Mouse (Mus musculus): ENCODE measurements around the gene Ptpro. TPM values are rescaled to one million over a fixed set of nuclear protein-coding genes. Genes with fewer than 3 reads are reported as not detected.
A peak's percentile ranks its signal among the peaks of the same experiment; 100 is the strongest.

The Ptpro gene
- polyA plus RNA-seq, 1 experiment: 11.3 TPM

DNA sequence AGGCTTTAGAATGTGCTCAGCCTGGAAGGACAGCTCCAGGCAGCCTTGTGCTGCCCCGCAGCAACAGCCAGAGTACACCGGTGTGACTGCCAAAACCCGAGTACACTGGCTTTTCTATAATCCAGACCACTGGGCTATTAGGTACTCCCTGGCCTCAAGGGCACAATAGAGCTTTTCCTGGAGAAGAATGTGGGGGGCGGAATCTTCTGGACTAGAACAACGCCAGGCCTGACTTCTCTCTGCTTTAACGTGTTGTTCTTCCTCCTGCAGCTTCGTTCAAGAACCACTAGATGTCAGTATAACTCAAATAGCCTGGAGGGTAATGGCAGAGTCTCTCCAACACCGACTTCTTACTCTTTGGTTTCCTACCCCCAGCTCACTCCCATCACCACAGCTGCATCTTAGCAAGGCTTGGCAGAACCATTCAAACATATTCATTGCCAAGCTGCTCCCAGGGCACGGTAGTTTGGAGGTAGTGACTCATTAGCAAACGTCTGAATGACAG, 203.5 kb downstream of the Ptpro start:
- TF ChIP-seq POLR2A (IDR thresholded peaks at IDR 0.05; ENCODE audit: borderline replicate concordance, control insufficient read depth, low read depth, low read length): no peak
- TF ChIP-seq CTCF (IDR thresholded peaks at IDR 0.05; ENCODE audit: control insufficient read depth, insufficient read depth, low read length): peak; percentile 53
- H3K4me3 ChIP-seq (replicated peaks; ENCODE audit: control insufficient read depth, low read depth, low read length): no peak overlapping the region
- H3K27ac ChIP-seq (ENCODE audit: control insufficient read depth, insufficient read depth, low read depth, low read length, poor library complexity): no peak overlapping the region
- no peaks in the 10 kb centered on the region for H3K4me1 ChIP-seq (ENCODE audit: control insufficient read depth, insufficient read depth, low read length)
- 23% methylated on average over 10 of the region's 10 CpGs for WGBS

DNA sequence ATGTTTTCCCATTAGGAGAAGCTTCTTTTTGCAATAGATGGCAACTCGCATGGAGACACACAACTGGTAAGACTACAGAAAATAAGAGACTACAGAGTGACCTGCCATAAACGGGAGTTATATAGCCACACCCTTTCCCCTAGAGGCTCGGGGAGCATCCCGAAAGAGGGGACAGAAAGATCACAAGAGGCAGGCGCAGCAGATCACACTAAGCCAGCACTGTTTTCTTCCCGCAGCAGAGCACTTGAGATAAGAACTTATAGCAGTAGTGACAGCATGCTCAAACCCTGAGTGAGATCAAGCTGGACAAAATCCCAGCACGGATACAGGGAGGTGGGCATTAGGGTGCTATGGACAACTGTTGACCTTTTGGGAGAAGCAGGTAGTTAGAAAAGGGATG, 203.9 kb downstream of the Ptpro start:
- TF ChIP-seq POLR2A (IDR thresholded peaks at IDR 0.05; ENCODE audit: borderline replicate concordance, control insufficient read depth, low read depth, low read length) (no peak), CTCF (IDR thresholded peaks at IDR 0.05; ENCODE audit: control insufficient read depth, insufficient read depth, low read length) (no peak)
- Histone ChIP-seq H3K4me1 (ENCODE audit: control insufficient read depth, insufficient read depth, low read length) (no peaks in the 10 kb centered on the region), H3K27ac (ENCODE audit: control insufficient read depth, insufficient read depth, low read depth, low read length, poor library complexity) (no peak overlapping the region), H3K4me3 (replicated peaks; ENCODE audit: control insufficient read depth, low read depth, low read length) (no peak overlapping the region)
- 69% methylated on average over 7 of the region's 7 CpGs for WGBS

DNA sequence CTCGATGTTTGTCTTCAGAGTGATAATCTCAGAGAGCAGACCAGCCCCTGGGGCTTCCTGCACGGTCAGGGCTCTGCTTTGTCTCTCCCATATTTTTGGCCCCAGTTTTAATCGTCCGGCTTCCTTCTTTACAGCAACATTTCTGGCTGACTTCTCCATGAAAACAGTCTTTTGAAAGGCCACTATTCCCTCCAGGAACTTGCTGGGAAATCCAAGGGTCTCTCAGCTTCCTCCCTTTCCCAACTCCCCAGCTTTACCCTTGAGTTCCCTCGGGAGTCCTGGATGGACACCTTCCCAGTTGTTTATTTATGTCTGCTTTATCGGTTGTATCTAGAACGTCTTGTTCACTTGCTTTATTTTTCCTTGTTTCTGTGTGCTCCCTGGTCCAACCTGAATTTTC, 205.1 kb downstream of the Ptpro start:
- TF ChIP-seq POLR2A (IDR thresholded peaks at IDR 0.05; ENCODE audit: borderline replicate concordance, control insufficient read depth, low read depth, low read length) (no peak), CTCF (IDR thresholded peaks at IDR 0.05; ENCODE audit: control insufficient read depth, insufficient read depth, low read length) (no peak)

DNA sequence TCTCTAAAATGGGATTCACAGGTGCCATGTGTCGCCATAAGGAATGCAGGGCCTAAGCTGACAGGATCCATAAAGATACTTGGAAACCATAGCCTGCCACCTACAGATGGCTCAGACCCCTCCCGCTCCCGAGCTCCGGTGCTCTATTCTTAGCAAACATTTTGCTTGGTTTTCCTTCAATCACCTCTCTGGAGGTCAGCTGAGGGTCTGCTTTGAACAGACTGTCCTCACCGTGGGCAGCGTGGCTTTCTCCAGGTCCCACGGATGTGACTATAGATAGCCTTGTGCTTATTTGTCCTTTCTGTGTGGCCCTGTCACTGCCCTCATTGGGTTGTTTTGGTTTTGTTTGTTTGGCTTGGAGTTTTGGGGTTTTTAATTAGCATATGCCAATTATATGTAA, 206.0 kb downstream of the Ptpro start:
- Histone ChIP-seq H3K27ac (ENCODE audit: control insufficient read depth, insufficient read depth, low read depth, low read length, poor library complexity) (no peak overlapping the region), H3K4me1 (ENCODE audit: control insufficient read depth, insufficient read depth, low read length) (no peaks in the 10 kb centered on the region), H3K4me3 (replicated peaks; ENCODE audit: control insufficient read depth, low read depth, low read length) (no peak overlapping the region)
- TF ChIP-seq CTCF (IDR thresholded peaks at IDR 0.05; ENCODE audit: control insufficient read depth, insufficient read depth, low read length) (no peak), POLR2A (IDR thresholded peaks at IDR 0.05; ENCODE audit: borderline replicate concordance, control insufficient read depth, low read depth, low read length) (no peak)
- WGBS: 81% methylated on average over 7 of the region's 7 CpGs

More for the DNA sequence above, 205.1 kb downstream of the Ptpro start:
- 57% methylated on average over 7 of the region's 7 CpGs for WGBS
- H3K27ac ChIP-seq (ENCODE audit: control insufficient read depth, insufficient read depth, low read depth, low read length, poor library complexity): no peak overlapping the region
- no peak overlapping the region for H3K4me3 ChIP-seq (replicated peaks; ENCODE audit: control insufficient read depth, low read depth, low read length)
- no peaks in the 10 kb centered on the region for H3K4me1 ChIP-seq (ENCODE audit: control insufficient read depth, insufficient read depth, low read length)

DNA sequence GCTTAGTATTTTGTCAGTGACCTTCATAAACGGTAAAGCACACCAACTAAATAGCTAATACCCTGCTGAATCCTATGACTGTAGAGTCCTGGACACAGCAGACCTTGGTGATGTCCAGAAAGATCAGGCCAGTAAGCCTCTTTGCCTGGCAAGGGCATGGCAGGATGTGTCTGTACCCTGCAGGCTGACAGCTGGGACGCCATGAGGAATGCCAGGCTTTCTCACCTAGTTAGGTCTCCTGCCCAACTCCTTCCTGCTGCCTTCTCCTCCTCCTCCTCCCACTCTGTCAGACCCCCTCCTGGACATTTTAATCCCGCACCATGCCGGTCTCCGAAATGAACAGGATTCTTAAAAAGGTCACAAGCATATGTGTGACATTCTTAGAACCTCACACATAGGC, 211.7 kb downstream of the Ptpro start:
- Histone ChIP-seq H3K4me3 (replicated peaks; ENCODE audit: control insufficient read depth, low read depth, low read length) (no peak overlapping the region), H3K4me1 (ENCODE audit: control insufficient read depth, insufficient read depth, low read length) (no peaks in the 10 kb centered on the region), H3K27ac (ENCODE audit: control insufficient read depth, insufficient read depth, low read depth, low read length, poor library complexity) (no peak overlapping the region)
- WGBS: 84% methylated on average over 5 of the region's 5 CpGs
- no peak for TF ChIP-seq POLR2A (IDR thresholded peaks at IDR 0.05; ENCODE audit: borderline replicate concordance, control insufficient read depth, low read depth, low read length)
- TF ChIP-seq CTCF (IDR thresholded peaks at IDR 0.05; ENCODE audit: control insufficient read depth, insufficient read depth, low read length): no peak

DNA sequence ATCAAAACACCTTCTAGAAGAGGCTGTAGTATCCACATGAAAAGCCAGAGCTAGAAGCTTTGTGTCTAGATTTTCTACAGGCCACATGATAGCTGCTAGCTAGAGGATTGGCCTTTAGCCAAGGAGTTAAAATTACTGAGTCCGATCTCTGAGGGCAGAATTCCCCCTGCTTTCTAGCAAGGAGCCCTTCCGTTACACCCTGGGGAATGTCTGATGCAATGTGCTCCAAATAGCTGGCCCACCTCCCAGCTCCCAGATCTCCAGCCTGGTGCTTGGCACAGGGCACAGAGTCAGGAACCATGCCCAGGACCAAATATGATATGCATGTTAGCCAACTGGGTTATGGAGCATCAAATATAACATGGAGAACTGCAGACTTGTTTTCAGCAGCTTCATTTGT, 213.1 kb downstream of the Ptpro start:
- Histone ChIP-seq H3K4me3 (replicated peaks; ENCODE audit: control insufficient read depth, low read depth, low read length) (no peak overlapping the region), H3K4me1 (ENCODE audit: control insufficient read depth, insufficient read depth, low read length) (no peaks in the 10 kb centered on the region), H3K27ac (ENCODE audit: control insufficient read depth, insufficient read depth, low read depth, low read length, poor library complexity) (no peak overlapping the region)
- TF ChIP-seq POLR2A (IDR thresholded peaks at IDR 0.05; ENCODE audit: borderline replicate concordance, control insufficient read depth, low read depth, low read length) (no peak), CTCF (IDR thresholded peaks at IDR 0.05; ENCODE audit: control insufficient read depth, insufficient read depth, low read length) (no peak)
- 51% methylated on average over 2 of the region's 2 CpGs for WGBS

DNA sequence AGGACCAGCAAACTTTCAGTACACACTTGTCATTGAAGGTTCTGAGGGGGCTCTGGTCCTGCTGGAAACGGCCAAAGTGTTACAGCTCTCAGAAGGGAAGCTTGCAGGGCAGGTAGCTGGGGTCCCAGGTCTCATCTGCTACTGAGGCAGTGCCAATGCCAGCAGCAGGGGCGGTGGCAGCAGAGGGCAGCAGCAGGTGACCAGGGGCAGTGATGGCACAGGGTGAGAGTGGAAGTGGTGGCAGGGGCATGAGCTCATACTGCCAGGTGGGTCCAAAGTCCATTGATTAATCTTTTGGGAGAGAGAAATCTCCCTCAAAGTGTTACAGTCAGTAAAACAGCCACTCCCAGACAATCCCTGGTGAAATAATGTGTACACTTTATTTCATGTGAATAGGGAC, 214.1 kb downstream of the Ptpro start:
- no peak overlapping the region for H3K4me3 ChIP-seq (replicated peaks; ENCODE audit: control insufficient read depth, low read depth, low read length)
- no peaks in the 10 kb centered on the region; the same call in 1 of the 2 replicates for H3K4me1 ChIP-seq (ENCODE audit: control insufficient read depth, insufficient read depth, low read length)
- WGBS: 79% methylated on average over 2 of the region's 2 CpGs
- TF ChIP-seq CTCF (IDR thresholded peaks at IDR 0.05; ENCODE audit: control insufficient read depth, insufficient read depth, low read length): no peak
- TF ChIP-seq POLR2A (IDR thresholded peaks at IDR 0.05; ENCODE audit: borderline replicate concordance, control insufficient read depth, low read depth, low read length): no peak
- no peak overlapping the region for H3K27ac ChIP-seq (ENCODE audit: control insufficient read depth, insufficient read depth, low read depth, low read length, poor library complexity)

DNA sequence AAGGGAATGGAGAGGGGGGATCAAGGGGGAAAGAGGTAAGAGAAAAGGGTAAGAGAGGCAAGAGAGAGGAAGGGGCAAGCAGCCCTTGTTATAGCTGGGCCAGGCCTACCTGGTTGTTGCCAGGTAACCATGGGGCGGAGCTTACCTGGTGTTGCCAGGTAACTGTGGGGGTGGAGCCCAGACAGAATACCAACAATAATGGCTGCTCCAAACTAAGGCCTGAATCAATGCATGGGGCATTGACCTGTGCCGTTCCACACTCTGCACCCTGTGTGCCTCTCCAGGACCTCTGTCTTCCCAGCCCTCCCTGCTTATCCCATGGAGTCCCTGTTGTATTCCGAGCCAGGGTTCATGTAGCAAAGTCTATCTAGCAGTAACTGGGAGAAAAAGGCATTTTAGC, 215.6 kb downstream of the Ptpro start:
- Histone ChIP-seq H3K4me3 (replicated peaks; ENCODE audit: control insufficient read depth, low read depth, low read length) (no peak overlapping the region), H3K27ac (ENCODE audit: control insufficient read depth, insufficient read depth, low read depth, low read length, poor library complexity) (no peak overlapping the region), H3K4me1 (ENCODE audit: control insufficient read depth, insufficient read depth, low read length) (peaks cover 6% of the 10 kb centered on the region)
- TF ChIP-seq CTCF (IDR thresholded peaks at IDR 0.05; ENCODE audit: control insufficient read depth, insufficient read depth, low read length) (no peak), POLR2A (IDR thresholded peaks at IDR 0.05; ENCODE audit: borderline replicate concordance, control insufficient read depth, low read depth, low read length) (no peak)
- 85% methylated on average over 3 of the region's 3 CpGs for WGBS

DNA sequence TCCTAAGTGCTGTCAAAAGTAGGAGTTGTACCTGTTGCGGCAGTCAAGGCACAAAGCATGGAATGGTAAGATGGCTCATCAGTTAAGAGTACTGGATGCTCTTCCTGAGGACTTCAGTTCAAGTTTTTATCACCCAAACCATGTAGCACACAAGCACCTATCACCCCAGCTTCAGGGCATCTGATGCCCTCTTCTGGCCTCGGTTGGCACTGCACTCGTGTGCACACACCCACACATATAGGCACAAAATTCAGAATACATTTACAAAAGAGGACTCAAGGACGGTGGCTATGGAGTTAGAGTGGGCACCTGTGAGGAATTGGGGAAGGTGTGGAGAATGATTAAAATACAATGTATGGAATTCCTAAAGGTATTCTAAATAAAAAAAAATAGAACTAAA, 217.4 kb downstream of the Ptpro start:
- 90% methylated on average over 4 of the region's 4 CpGs for WGBS
- no peak for TF ChIP-seq CTCF (IDR thresholded peaks at IDR 0.05; ENCODE audit: control insufficient read depth, insufficient read depth, low read length)
- Histone ChIP-seq H3K4me3 (replicated peaks; ENCODE audit: control insufficient read depth, low read depth, low read length) (no peak overlapping the region), H3K4me1 (ENCODE audit: control insufficient read depth, insufficient read depth, low read length) (peaks cover 6% of the 10 kb centered on the region), H3K27ac (ENCODE audit: control insufficient read depth, insufficient read depth, low read depth, low read length, poor library complexity) (no peak overlapping the region)
